Mouse (Mus musculus): ENCODE measurements around the gene Pifo.

DNA sequence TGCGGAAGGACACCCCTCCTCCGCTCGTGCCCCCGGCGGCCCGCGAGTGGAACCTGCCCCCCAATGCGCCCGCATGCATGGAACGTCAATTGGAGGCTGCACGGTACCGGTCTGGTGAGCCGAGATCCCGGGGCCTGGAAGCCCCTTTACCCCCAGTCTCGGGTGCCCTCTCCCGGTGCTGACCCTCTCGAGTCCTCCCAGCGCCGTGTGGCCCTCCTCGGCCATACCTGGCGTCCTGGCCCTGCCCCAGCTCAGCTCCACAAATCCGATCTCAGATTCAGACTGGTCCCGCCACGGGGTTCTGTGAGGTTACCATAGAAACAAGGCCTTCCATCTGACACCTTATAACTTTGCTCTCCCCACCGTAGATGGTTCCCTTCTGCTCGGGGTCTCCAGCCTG, 54.9 kb downstream of the Pifo start:
- TF ChIP-seq POLR2A (IDR thresholded peaks at IDR 0.05; ENCODE audit: borderline replicate concordance, extremely low read depth, insufficient read depth, insufficient read length, poor library complexity, severe bottlenecking) (no peak), CTCF (IDR thresholded peaks at IDR 0.05; ENCODE audit: borderline replicate concordance, extremely low read depth, insufficient read depth, insufficient read length) (no peak)

Data from brain, embryonic 14.5 days (tissue).